Mouse (Mus musculus) lung, postnatal 14 days (tissue): ENCODE results near the gene Xrcc6.

ENCODE experiments used
- DNase-seq: peaks from one replicate; pipeline ENCODE4 v3.0.0; 2021

The Xrcc6 gene

DNA sequence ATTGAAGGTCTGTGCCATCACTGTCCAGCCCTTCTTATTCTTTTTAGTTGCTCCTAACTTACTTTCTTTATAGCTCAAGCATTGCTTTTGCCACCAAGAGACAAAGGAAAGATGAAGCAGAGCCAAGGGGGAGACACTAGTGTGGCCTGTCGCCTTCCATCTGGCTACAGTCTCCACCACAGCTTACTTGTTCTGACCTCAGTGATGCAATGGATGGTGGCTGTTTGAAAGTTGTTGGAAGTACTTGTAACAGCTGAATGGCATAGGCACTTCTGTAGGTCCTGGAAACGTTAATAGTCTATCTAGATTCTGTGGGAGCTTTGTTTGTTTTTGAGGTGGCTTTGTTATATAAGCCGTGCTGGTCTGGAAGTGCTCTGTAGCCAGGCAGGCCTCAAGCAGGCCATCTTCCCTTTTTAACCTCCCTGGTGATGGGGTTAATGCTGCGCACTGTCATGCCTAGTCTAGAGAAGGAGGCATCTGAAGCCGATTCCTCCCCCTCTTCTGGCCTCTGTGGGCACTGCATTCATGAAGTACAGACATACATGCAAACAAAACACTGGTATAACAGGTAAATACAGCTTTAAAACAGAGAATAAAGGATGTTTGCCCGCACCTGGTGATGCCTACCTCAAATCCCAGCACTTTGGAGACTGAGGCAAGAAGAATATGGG, 36.5 kb downstream of the Xrcc6 start:
- DNase-seq: no peak

DNA sequence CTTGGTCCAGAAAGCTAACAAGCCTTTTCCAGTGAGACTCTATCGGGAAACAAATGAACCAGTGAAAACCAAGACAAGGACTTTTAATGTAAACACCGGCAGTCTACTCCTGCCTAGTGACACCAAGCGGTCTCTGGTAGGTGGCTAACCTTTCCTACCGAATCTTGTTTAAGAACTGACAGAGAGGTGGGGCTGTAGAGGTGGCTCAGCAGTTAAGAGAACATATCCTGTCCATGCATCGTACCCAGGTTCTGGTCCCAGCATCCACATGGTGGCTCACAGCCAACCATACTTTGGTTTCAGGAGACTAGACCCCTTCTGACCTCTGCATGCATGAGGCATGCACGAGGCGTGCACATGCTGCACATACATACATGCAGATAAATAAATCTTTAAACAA, 39.6 kb downstream of the Xrcc6 start:
- DNase-seq: no peak

DNA sequence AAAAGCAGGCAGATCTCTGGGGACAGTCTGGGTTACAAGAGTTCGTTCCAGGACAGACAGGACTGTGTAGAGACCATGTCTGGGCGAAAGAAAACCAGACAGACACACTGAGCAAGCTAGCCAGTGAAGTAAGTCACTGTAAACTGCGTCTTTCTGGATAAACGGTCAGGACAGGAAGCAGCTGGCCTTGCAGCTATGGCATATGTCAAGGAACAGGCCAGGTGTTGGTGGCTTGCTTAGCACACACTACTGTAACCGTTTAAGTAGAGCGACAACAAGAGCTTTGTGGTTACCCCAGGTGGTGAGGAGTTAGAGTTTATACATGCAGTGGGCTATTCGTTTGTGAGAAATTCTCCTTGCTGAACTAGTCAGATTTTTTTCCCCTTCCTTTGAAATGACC, 40.1 kb downstream of the Xrcc6 start:
- peak; percentile 4 for DNase-seq

DNA sequence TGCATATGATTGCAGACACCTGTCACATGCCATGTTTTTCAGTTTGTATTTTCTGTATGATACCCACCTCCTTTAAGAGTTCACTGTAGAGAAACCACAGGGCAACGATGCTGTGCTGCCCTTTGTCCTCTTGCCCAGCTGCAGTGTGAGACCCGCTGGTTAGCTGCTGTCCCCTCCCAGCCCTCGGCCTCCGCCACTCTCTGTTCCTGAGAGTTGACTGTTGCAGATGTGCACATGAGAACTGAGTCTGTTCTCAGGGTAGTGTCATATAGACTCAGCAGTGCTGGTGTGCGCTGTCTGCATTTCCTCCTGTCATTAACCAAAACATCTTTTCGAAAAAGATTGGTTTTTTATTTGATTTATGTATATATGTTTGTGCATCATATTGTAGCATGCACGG, 44.8 kb downstream of the Xrcc6 start:
- no peak for DNase-seq

DNA sequence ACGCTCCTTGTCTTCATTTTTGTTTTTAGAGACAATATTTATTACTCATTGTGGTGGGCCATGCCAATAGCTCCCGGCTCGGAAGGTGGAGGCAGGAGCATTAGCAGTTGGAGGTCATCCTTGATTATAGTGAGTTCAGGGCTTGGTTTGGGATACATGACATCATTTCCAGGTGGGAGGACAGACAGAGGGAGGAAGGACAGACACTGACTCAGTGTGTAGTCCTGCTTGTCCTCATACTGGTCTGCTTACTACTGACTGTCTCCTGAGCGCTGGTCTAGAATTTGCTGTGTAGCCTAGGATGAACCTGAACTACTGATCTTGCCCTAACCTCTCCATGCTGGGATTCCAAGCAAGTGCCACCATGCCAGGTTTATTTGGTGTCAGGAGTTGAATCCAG, 46.1 kb downstream of the Xrcc6 start, which contains the start of gene Desi1:
Gene Desi1, minus strand, starts transcription at position 101 of the 400 bp plus-strand sequence.
- no peak for DNase-seq

DNA sequence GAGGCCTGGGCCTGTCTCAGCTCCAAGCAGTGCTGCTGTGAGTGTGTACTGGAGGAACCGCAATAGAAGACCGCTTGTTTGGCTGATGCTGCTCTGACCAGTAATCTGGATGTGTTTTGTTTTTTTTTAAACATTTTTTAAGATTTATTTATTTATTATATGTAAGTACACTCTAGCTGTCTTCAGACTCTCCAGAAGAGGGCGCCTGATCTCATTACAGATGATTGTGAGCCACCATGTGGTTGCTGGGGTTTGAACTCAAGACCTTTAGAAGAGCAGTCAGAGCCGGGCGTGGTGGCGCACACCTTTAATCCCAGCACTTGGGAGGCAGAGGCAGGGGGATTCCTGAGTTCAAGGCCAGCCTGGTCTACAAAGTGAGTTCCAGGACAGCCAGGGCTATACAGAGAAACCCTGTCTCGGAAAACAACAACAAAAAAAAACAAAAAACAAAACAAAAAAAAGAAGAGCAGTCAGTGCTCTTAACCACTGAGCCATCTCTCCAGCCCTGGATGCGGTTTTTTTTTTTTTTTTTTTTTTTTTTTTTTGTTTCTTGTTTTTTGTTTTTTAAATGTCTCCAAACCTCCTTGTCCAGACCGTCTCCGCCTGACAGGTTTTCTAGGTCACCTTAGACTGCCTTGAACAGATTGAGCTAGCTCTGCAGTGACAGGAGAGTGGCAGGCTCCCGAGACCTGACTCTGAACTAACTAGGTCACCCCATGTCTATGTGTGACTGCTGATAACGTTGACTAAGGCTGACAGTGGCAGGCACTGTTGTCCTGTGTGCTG, 48.5 kb downstream of the Xrcc6 start:
- peak; percentile 39 for DNase-seq

DNA sequence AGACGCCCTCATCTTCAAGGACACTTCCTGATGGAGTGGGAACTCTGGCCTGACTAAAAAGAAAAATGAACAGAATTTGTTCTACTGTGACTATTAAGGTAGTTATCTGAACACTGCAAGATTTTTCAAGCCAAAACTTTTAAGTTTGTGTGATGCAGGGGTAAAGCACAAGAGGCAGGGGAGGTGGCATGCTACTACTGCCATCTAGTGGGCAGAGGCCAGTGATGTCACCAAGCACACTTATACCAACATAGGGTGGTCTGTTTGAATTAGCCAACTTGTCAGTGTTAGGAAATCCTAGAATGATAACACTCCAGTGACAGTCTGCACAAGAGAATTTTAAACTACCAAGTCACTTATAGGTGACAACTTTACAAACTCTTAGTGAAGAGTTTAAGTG, 53.0 kb downstream of the Xrcc6 start:
- DNase-seq: peak; percentile 44

DNA sequence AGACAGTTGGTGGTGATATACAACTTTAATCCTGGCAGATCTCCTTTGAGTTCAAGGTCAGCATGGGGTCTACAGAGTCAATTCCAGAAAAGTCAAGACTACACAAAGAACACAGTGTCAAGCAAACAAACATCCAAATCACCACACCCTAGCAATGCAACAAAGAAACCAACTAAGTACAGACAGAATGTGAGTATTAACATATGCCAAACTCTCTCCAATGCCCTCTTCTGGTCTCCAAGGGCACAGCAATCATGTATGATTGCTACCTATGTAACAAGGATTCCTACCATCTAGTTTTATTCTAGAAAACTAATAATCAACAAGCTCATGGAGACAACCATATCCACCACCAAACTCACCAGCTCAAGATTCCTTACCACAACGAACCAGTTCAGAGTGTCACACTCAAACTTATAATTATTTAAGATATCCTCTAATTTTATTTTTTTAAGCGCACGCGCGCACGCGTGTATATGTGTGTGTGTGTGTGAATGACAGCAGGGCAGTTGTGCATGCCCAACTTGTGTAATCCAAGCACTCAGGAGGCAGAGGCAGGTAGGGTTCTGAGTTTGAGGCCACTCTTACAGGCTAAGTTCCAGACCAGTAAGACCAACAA, 56.6 kb downstream of the Xrcc6 start:
- DNase-seq: peak; percentile 9

DNA sequence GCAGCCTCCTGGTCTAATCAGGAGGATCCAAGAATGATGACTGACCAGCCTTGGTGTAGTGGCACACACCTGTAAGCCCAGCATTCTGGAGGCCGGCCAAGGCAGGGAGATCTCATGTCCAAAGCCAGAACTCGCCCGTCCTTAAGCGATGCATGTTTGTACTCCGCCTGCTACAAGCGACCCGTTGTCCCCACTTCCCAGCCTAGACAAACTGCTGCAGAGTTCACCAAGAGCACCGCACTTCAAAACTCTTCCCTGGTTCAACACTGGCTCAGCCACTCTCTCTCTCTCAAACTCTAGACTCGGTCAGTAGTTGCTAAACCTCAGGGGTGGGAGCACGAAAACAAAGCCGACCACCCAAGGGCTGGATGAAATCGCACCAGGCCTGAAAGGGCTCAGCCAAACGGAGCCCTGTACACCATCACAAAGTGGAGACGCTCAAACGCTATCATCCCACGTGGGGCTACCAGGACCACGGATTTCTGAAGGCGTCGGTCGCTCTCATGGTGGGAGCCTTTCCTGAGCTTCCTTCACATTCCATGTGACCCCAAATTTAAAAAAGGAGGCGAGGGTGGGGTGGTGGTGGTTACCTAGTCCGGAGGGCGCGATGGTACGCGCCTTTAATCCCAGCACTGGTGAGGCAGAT, 58.7 kb downstream of the Xrcc6 start:
- DNase-seq: peak; percentile 4

DNA sequence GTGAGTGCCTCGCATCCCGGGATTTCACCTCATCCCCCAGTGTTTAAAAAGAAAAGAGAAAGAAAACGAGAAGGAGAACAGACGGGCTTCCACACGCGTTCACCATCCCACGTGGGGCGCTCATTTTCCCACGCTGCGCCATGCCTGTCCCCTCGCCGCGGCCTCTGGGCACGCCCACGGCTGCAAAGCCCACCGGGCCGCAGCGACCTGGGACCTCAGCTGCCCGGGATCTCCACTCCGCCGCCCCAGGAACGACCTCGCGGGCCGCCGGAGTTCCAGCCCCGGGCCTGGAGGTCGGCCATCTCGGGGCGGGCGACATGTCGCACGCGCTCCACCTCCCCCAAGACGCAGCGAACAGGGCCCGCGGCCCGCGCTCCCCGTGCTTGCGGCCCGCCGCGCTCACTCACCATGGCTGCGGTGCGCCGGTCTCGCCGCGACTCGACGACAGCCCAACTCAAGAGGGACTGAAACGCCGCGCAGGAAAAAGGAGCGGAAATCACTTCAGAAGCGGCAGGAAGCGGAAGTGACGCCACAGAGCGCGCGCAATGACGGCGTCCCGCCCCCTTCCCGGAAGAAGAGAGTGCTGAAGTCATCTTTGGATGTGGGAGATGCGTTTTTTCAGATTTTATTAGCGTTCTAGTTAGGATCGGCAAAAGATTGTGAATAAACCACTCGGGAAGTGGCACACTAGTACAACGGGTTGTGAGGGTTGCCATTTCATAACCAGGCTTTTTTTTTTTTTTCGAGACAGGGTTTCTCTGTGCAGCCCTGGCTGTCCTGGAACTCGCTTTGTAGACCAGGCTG, 59.6 kb downstream of the Xrcc6 start, which contains the start of gene Snu13:
Gene Snu13, minus strand, starts transcription at position 519 of the 804 bp plus-strand sequence.
- peak; percentile 95 for DNase-seq

DNA sequence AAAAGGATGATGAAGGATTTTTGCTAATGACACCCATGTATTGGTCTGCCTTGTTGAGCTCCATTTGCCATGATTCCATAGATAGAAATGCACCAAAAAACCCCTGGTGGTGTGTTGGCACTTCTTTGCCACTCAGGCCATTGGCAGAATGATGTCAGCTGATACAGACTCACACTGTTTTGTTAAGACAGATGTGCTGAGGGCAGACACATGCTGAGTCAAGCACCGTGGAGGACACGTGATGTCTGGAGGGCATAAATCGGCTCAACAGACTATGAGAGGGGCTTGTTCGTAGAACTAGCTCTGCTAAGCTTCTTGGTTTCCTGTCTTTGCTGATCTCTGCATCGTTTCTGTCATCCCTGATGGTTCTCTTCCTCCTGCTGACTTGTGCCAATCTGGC, 64.9 kb downstream of the Xrcc6 start:
- DNase-seq: no peak

DNA sequence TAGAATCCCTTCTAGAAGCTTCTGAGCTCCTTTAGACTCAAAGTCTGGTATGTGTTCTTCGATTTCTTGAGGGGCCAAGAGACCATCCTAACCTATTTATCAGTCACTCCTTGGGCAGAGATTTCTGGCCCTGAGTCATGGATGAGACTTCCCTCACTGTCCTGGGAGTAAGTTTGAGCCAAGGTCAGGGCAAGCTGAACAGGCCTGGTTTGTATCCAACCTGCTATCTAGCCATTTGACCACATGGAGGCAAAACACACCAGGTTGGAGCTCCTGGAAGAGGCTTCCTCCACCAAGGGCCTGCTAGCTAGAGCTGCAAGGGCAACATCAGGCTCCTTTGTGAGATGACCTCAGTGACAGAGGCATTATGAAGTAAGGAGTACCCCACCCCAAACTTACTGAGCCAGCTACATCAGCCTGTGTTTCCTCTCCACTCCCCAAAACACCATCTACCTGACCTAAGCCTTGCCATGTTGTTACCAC, 71.1 kb downstream of the Xrcc6 start, which contains the start of gene 4930407I10Rik:
Gene 4930407I10Rik, plus strand, starts transcription at position 433 of the 483 bp plus-strand sequence.
- no peak for DNase-seq

DNA sequence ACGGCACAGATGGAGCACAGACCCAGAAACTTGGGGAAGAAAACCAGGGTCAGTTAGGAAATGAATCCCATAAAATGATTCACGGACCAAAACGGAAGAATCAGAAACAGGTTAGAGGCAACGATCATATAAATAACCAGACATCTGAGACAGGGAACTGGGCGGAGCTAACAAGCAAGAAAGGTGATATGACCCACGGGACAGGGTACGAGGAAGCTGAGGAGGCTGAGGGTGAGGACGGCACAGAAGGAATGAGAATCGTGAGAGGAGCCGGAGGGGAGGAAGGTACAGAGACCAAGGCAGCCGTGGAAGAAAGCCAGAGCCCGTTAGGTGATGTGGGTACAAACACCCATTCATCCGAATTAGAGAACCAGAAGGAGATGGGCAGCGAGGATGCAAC, 76.3 kb downstream of the Xrcc6 start:
- DNase-seq: no peak

DNA sequence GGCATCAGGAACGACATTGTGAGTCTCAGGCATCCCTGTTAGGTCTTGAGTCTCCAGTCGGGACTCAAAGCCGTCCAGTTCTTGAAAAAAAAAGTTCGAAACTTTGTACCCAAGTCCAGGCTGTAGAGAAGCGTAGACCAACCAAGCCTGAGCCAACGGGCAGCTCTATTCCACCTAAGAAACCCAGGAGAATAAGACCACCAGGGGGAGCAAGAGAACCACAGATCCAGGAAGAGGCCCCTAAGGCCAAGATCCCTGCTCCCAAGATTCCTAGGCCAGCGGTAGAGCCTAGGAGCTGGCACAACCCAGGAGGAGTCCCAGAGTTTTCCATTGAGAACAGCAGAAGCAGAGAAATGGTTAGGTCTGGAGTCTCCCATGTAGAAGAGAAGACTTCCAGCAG, 77.9 kb downstream of the Xrcc6 start:
- DNase-seq: peak; percentile 85

DNA sequence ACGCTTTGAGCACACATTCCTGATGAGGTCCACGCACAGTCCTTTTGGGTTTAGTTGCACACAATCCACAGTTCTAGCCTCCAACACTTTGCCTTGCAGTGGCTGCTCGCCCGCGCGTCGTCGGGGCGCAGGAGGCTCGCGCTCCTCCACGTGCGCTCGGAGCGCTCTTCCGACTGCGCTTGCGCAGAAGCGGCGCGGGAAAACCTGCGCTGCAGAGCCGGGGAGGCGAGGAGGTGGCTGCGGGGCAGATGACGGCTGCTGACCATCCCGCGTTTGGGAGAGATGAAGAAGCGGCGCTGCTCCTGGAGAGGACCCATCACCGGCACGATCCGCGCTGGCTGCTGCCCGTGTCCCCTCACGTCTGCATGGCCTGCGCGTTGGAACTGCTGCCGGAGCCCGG, 82.3 kb downstream of the Xrcc6 start, which contains the start of gene Mei1:
Gene Mei1, plus strand, starts transcription at position 99 of the 400 bp plus-strand sequence.
- no peak for DNase-seq

DNA sequence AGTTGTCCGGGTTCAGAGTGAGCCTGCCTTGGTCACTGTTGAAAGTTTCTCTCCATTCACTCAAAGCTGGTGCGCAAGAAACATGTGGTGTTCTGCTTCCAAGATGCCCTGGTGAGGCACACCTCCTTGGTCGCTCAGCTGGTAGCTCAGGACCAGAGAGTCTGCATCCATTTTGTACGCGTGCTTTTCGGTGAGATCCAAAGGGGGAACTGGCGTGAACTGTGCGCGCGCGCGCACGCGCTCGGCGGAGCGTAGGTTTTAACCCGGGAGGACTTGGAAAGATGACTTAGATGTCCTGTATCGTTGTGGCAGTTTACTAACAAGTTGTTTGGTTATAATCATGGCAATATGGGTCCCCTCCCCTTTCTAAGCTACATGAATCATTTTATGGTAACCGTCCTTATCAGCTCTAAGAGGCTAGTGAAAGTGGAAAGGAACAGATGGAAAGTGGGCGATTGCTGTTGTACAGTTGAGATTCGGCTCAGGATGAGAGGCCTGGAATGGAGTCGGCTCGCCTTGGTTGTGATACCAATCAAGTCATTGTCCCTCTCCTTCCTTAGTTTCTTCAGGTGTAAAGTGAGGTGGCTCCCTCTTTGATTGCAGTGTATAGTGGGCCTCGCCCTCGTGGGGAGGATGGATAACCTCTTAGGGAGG, 84.3 kb downstream of the Xrcc6 start:
- no peak for DNase-seq

DNA sequence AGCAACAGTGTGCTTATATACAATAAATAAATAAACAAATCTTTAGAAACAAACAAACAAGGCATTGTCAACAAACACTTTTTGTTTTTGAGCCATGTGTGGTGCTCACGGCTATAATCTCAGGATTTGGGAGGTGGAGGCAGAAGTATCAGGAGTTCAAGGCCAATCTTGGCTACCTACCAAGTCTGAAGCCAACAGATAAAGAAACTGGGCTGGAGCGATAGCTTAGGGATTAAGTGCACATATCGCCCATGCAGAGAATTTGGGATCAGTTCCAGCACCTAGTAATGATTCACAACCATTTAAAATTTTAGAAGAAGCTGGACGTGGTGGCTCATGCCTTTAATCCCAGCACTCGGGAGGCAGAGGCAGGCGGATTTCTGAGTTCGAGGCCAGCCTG, 85.9 kb downstream of the Xrcc6 start:
- no peak for DNase-seq

DNA sequence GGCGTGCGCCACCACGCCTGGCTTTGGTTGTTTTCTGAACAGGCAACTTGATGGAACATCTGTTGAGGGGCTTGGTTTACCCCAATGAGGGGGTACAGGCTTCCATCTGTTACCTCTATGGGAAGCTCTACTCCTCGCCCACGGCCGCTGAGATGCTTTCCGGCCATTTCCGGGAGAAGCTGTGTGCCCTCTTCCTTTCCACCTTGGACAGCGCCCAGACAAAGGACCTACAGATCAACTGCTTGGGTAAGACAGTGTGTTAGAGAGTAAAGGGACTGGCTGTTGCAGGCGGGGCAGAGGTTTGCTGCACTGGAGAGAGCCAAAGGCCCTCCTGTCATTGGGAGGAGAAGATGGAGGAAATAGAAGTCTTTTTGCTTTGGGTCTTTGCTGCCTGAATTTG, 92.2 kb downstream of the Xrcc6 start:
- DNase-seq: no peak

DNA sequence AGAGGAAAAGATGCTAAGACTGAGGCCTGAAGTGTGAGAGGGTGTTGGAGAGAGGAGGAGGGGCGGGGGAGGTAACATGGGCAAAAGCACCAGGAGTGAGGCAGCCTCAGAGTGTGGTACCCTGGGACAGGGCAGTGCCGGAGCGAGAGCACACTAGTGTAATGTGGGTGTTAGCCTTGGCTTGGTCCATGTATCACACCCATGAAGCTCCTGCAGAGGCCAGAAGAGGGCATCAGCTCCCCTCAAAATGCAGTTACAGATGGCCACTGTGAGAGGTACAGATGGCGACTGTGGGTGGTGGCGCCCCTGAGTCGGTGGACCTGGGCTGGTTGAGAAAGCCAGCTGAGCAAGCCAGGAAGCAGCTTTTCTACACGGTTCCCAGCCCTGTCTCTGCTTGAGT, 93.5 kb downstream of the Xrcc6 start:
- DNase-seq: peak; percentile 2

DNA sequence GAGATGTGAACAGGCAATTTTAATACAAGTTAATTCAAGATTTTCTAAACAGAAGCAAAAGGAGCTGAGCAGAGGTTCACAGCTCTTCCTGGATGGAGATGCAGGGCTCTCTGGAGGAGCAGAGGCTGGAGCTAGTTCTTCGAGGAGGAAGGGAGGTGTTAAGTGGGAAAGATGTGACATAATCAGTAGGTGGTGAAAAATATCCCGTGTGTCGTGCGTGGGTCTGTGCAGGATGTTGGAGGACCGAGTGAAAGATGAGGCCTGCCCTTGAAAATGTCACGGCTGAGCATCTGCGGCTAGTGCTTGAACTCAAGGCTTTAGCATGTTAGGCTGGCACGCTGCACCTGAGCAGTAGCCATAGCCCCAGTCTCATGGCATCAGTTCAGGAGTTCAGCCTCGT, 98.0 kb downstream of the Xrcc6 start:
- DNase-seq: no peak

DNA sequence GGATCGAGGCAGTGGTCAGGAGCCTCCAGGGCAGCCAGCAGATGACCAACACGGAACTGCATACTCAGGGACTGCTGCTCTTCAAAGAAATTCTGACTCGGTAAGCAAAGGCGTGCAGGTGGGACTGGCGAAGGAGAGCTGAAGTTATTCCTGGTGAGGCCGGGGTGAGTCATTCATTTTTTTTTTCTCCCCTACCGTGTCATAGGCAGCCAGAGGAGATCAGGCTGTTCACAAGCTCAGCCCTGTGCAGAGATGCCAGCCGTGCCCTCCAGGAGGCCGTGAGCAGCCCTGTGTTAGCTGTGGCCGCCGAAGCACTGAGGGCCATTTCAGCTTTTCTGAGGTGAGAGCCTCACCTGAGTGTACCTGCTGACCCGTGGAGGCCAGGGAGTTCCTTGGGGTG, 98.5 kb downstream of the Xrcc6 start:
- DNase-seq: no peak

DNA sequence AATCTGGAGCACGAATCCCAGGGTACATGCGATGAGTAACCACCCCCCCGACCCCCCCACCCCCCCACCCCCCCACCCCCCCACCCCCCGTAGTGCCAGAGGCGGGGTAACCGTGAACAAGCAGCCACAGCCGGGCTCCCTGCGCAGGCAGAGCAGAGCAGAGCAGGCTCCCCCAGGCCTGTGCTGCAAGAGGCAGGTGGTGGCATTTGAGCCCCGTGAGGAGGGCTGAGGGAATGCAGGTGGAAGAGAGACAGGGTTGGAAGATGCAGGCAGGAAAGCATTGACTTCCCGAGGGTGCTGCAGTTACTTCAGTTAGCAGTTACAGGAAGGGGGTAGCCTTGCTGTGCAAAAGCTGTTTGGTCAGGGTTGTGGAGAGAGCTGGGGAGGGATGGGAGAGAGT, 99.6 kb downstream of the Xrcc6 start:
- DNase-seq: no peak
